Mouse (Mus musculus): Measurements from ENCODE around the gene Pip5k1b. TPM values are rescaled to one million over a fixed set of nuclear protein-coding genes. Genes with fewer than 3 reads are reported as not detected.
A peak's percentile ranks its signal among the peaks of the same experiment; 100 is the strongest.

The Pip5k1b gene
- polyA plus RNA-seq, 1 experiment, result 36.3 TPM

- TF ChIP-seq POLR2A (IDR thresholded peaks at IDR 0.05; ENCODE audit: borderline replicate concordance, insufficient read depth, low read length) (no peak), CTCF (IDR thresholded peaks at IDR 0.05; ENCODE audit: borderline replicate concordance, insufficient read depth, low read depth, low read length) (no peak)
- Histone ChIP-seq H3K4me3 (replicated peaks; ENCODE audit: insufficient read depth, low read depth, low read length) (no peak overlapping the region), H3K4me1 (ENCODE audit: control insufficient read depth, insufficient read depth, low read length) (peaks cover 24% of the 10 kb centered on the region), H3K27ac (ENCODE audit: insufficient read depth, low read length) (no peak overlapping the region), H3K27me3 (ENCODE audit: control insufficient read depth, insufficient read depth, low read length) (no peaks in the 10 kb centered on the region)
- WGBS, result 59% methylated on average over 5 of the region's 5 CpGs
- no peak for DNase-seq
These were observed 243.6 kb downstream of the Pip5k1b start for GRCm38 (mm10) chr19:24312046-24312445.

GRCm38 (mm10) chr19:24308305-24308705, 247.4 kb downstream of the Pip5k1b start:
- TF ChIP-seq POLR2A (IDR thresholded peaks at IDR 0.05; ENCODE audit: borderline replicate concordance, insufficient read depth, low read length) (no peak), CTCF (IDR thresholded peaks at IDR 0.05; ENCODE audit: borderline replicate concordance, insufficient read depth, low read depth, low read length) (no peak)
- DNase-seq, result peak; percentile 72 to 79
- Histone ChIP-seq H3K27ac (ENCODE audit: insufficient read depth, low read length) (peak overlapping the region; percentile 81), H3K27me3 (ENCODE audit: control insufficient read depth, insufficient read depth, low read length) (no peaks in the 10 kb centered on the region), H3K4me1 (ENCODE audit: control insufficient read depth, insufficient read depth, low read length) (peaks cover 11% of the 10 kb centered on the region), H3K4me3 (replicated peaks; ENCODE audit: insufficient read depth, low read depth, low read length) (no peak overlapping the region)
- 0% methylated on average over 5 of the region's 5 CpGs for WGBS

GRCm38 (mm10) chr19:24307271-24308221, 248.1 kb downstream of the Pip5k1b start:
- TF ChIP-seq POLR2A (IDR thresholded peaks at IDR 0.05; ENCODE audit: borderline replicate concordance, insufficient read depth, low read length) (no peak), CTCF (IDR thresholded peaks at IDR 0.05; ENCODE audit: borderline replicate concordance, insufficient read depth, low read depth, low read length) (no peak)
- Histone ChIP-seq H3K4me1 (ENCODE audit: control insufficient read depth, insufficient read depth, low read length) (peaks cover 11% of the 10 kb centered on the region), H3K4me3 (replicated peaks; ENCODE audit: insufficient read depth, low read depth, low read length) (no peak overlapping the region), H3K27ac (ENCODE audit: insufficient read depth, low read length) (peak overlapping the region; percentile 81), H3K27me3 (ENCODE audit: control insufficient read depth, insufficient read depth, low read length) (no peaks in the 10 kb centered on the region)
- 35% methylated on average over 13 of the region's 13 CpGs for WGBS
- peak in 1 of 2 experiments; percentile 27 for DNase-seq

DNA sequence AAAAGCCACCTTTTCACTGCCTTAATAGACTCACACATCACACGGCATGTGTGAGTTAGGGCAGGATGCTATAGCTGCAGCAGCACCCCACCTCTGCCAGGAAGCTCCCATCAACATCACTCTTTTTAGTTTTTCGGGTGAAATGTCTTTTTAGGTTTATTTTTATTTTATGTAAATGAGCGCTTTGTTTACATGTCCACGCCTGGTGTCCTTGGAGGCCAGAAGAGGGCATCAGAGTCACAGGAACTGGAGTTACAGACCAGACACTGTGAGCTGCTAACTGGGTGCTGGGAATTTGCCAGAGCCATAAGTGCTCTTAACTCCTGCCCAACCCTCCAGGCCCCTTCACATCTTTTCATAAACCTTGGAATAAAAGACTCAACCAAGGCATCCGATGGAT, 249.3 kb downstream of the Pip5k1b start:
- no peak; the same call in 1 of the 2 replicates for TF ChIP-seq CTCF (IDR thresholded peaks at IDR 0.05; ENCODE audit: borderline replicate concordance, insufficient read depth, low read depth, low read length)
- no peak for TF ChIP-seq POLR2A (IDR thresholded peaks at IDR 0.05; ENCODE audit: borderline replicate concordance, insufficient read depth, low read length)
- DNase-seq, result no peak
- no peak overlapping the region for H3K27ac ChIP-seq (ENCODE audit: insufficient read depth, low read length)
- 97% methylated on average over 5 of the region's 5 CpGs for WGBS
- peaks cover 11% of the 10 kb centered on the region for H3K4me1 ChIP-seq (ENCODE audit: control insufficient read depth, insufficient read depth, low read length)
- H3K4me3 ChIP-seq (replicated peaks; ENCODE audit: insufficient read depth, low read depth, low read length), result no peak overlapping the region
- no peaks in the 10 kb centered on the region for H3K27me3 ChIP-seq (ENCODE audit: control insufficient read depth, insufficient read depth, low read length)

- TF ChIP-seq CTCF (IDR thresholded peaks at IDR 0.05; ENCODE audit: borderline replicate concordance, insufficient read depth, low read depth, low read length) (no peak), POLR2A (IDR thresholded peaks at IDR 0.05; ENCODE audit: borderline replicate concordance, insufficient read depth, low read length) (no peak)
- no peaks in the 10 kb centered on the region for H3K4me1 ChIP-seq (ENCODE audit: control insufficient read depth, insufficient read depth, low read length)
- no peak overlapping the region for H3K27ac ChIP-seq (ENCODE audit: insufficient read depth, low read length)
- 64% methylated on average over 10 of the region's 10 CpGs for WGBS
- no peaks in the 10 kb centered on the region for H3K27me3 ChIP-seq (ENCODE audit: control insufficient read depth, insufficient read depth, low read length)
- no peak for DNase-seq
- no peak overlapping the region for H3K4me3 ChIP-seq (replicated peaks; ENCODE audit: insufficient read depth, low read depth, low read length)
These were observed 253.5 kb downstream of the Pip5k1b start for GRCm38 (mm10) chr19:24302198-24302597.

DNA sequence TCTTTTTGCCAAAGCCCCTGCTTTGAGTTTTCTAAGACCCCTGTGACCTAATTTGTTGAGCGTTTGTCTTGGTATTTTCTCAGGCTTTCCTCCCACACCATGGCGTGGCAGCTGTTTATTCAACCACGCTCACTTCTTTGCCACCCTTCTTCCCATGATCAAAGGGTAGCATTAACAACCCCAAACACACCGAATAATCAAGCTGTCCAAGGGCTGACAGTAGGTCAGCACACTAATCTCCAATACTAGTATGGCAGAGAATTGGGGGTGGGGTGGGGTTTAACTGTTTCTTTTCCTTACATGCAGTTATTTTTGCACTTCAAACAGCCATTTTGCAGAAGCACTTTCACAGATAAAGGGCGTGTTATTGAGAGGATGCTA, 253.9 kb downstream of the Pip5k1b start:
- Histone ChIP-seq H3K4me1 (ENCODE audit: control insufficient read depth, insufficient read depth, low read length) (no peaks in the 10 kb centered on the region), H3K27ac (ENCODE audit: insufficient read depth, low read length) (no peak overlapping the region), H3K27me3 (ENCODE audit: control insufficient read depth, insufficient read depth, low read length) (no peaks in the 10 kb centered on the region), H3K4me3 (replicated peaks; ENCODE audit: insufficient read depth, low read depth, low read length) (no peak overlapping the region)
- no peak for TF ChIP-seq CTCF (IDR thresholded peaks at IDR 0.05; ENCODE audit: borderline replicate concordance, insufficient read depth, low read depth, low read length)
- TF ChIP-seq POLR2A (IDR thresholded peaks at IDR 0.05; ENCODE audit: borderline replicate concordance, insufficient read depth, low read length), result no peak
- 52% methylated on average over 5 of the region's 5 CpGs for WGBS
- no peak for DNase-seq

- TF ChIP-seq POLR2A (IDR thresholded peaks at IDR 0.05; ENCODE audit: borderline replicate concordance, insufficient read depth, low read length) (no peak), CTCF (IDR thresholded peaks at IDR 0.05; ENCODE audit: borderline replicate concordance, insufficient read depth, low read depth, low read length) (peak; percentile 88)
- H3K27me3 ChIP-seq (ENCODE audit: control insufficient read depth, insufficient read depth, low read length), result no peaks in the 10 kb centered on the region
- no peaks in the 10 kb centered on the region for H3K4me1 ChIP-seq (ENCODE audit: control insufficient read depth, insufficient read depth, low read length)
- WGBS, result 16% methylated on average over 9 of the region's 9 CpGs
- no peak overlapping the region for H3K27ac ChIP-seq (ENCODE audit: insufficient read depth, low read length)
- peak; percentile 58 to 64 for DNase-seq
- H3K4me3 ChIP-seq (replicated peaks; ENCODE audit: insufficient read depth, low read depth, low read length), result peak overlapping the region; percentile 36
These were observed 254.5 kb downstream of the Pip5k1b start for GRCm38 (mm10) chr19:24300994-24301767.

Data from cerebellum, adult 2 months (tissue).